Mouse (Mus musculus): ENCODE measurements around the gene Peg10.

- TF ChIP-seq CTCF (IDR thresholded peaks at IDR 0.05; ENCODE audit: low read depth): no peak
- no peak for TF ChIP-seq EP300 (IDR thresholded peaks at IDR 0.05; ENCODE audit: low read depth)
Measured at GRCm38 (mm10) chr6:4706415-4706814, 40.7 kb upstream of the Peg10 start.
